Mouse (Mus musculus) intestine, postnatal 0 days (tissue): ENCODE measurements around the gene Def6. TPM values are rescaled to one million over a fixed set of nuclear protein-coding genes. Genes with fewer than 3 reads are reported as not detected.

Experiments
- ATAC-seq: fragments of 200-750 bp; cut with Nextera tagmentation; 2 replicates; pipeline ENCODE4 v1.8.0; 2017; ENCODE audit warnings: mild to moderate bottlenecking, moderate TSS enrichment, moderate library complexity
- H3K27ac ChIP-seq: fragments of 300-500 bp; sonication (generic); 2 replicates; pipeline ENCODE4 v1.5.1; 2014; ENCODE audit warnings: mild to moderate bottlenecking, low read depth, low read length, moderate library complexity
- H3K27me3 ChIP-seq: fragments of 300-500 bp; sonication (generic); replicated peaks from 2 replicates; pipeline ENCODE4 v1.6.1; 2014; ENCODE audit warnings: low read length, mixed read lengths; ENCODE audit not compliant: control insufficient read depth, insufficient read depth
- H3K36me3 ChIP-seq: fragments of 300-500 bp; sonication (generic); 2 replicates; pipeline ENCODE4 v1.6.1; 2014; ENCODE audit warnings: mild to moderate bottlenecking, moderate library complexity; ENCODE audit not compliant: control insufficient read depth, insufficient read depth
- H3K4me1 ChIP-seq: fragments of 300-500 bp; sonication (generic); replicated peaks from 2 replicates; pipeline ENCODE4 v1.6.1; 2014; ENCODE audit warnings: antibody characterized with exemption, low read length, mixed read lengths; ENCODE audit not compliant: control insufficient read depth, insufficient read depth
- H3K4me2 ChIP-seq: fragments of 300-500 bp; sonication (generic); replicated peaks from 2 replicates; pipeline ENCODE4 v1.6.1; 2014; ENCODE audit warnings: low read depth, mild to moderate bottlenecking, moderate library complexity
- H3K4me3 ChIP-seq: fragments of 300-500 bp; sonication (generic); 2 replicates; pipeline ENCODE4 v1.5.1; 2014; ENCODE audit warnings: low read depth, low read length
- H3K9ac ChIP-seq: fragments of 300-500 bp; sonication (generic); 2 replicates; pipeline ENCODE4 v1.6.1; 2014; ENCODE audit warnings: mild to moderate bottlenecking, low read depth, low read length
- H3K9me3 ChIP-seq: fragments of 300-500 bp; sonication (generic); 2 replicates; pipeline ENCODE4 v1.6.1; 2016; ENCODE audit warnings: mixed run types; ENCODE audit not compliant: control insufficient read depth
- CTCF ChIP-seq: sonication (generic); IDR thresholded peaks from 2 replicates; pipeline ENCODE4 v1.5.1; 2016; ENCODE audit warnings: low read depth, mild to moderate bottlenecking, control low read depth, antibody characterized with exemption, moderate library complexity
- WGBS: fragments of 180-500 bp; shearing (Covaris S2); extraction: QIAGEN DNeasy Blood & Tissue Kit; methylation state at CpG from one replicate; pipeline ENCODE4 v1.1.7; 2014; 5-methylcytosine and 5-hydroxymethylcytosine counted together
- polyA plus RNA-seq: library from polyadenylated mRNA; unstranded; fragments of >200 nt; fragmentation: Nextera tagmentation; extraction: Ambion mirVana; gene quantifications from 2 replicates; pipeline ENCODE4 v1.2.1, GENCODE M21; 2015

The Def6 gene
- polyA plus RNA-seq, 1 experiment from 2014 or later, result 1.7 TPM

DNA sequence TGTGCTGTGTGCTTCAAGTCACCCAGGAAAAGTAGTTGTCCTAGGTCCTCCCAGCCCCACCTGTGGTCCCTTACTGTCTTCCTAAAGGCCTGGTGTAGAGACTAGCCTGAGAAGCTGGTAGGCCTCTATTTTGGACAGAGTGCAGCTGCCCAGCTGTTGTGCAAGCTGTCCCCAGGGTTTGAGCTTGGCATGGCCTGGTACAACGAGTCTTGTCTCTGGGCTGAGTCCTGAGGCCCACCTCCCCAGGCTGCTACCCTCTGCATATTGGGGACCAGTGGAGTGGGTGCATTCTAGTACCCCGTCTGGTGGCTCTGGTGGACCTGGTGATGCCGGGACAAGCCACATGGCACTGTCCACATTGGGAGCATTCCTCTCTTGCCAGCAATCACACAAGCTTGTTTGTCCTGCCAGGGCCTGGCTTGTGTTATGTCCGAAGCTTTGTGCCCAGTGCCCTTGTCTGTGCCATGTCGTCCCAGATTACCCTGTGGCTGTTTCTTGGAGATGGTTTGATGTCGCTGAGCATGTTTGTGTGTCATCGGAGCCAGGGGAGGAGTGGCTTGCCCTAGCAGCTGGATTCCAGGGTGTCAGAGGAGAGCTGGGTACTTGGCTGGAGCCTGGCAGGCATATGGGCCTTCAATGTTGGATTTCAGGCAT, 28.5 kb downstream of the Def6 start:
- ATAC-seq, result no peak
- no peak overlapping the region for H3K4me2 ChIP-seq
- H3K27me3 ChIP-seq, result no peaks in the 10 kb centered on the region
- WGBS, result 75% methylated on average over 7 of the region's 7 CpGs
- peaks cover 13% of the 10 kb centered on the region for H3K36me3 ChIP-seq
- no peaks in the 10 kb centered on the region for H3K9me3 ChIP-seq
- no peak for TF ChIP-seq CTCF
- H3K27ac ChIP-seq, result no peak overlapping the region
- peaks cover 3% of the 10 kb centered on the region; the same call in 1 of the 2 replicates for H3K4me1 ChIP-seq
- no peak overlapping the region for H3K4me3 ChIP-seq
- H3K9ac ChIP-seq, result no peak overlapping the region

DNA sequence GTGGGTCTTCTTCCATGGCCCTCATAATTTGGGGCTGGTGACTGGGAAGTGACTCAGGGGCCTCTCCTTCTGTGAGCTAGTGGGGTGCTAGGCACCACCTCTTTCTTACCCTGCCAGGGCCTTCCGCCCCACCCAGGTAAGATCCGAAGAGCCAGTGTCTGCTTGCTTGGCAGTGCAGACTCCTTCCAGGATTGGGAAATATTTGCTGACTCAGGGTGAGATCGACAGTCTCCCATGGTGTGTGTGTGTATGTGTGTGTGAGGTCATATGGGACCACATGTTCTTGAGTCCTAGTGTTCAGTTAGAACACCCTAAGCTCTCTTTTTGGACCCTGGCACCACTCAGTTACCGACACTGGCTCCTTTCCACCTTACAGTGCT, 29.0 kb downstream of the Def6 start:
- 69% methylated on average over 4 of the region's 4 CpGs for WGBS
- ATAC-seq, result no peak
- no peak overlapping the region for H3K27ac ChIP-seq
- H3K4me1 ChIP-seq, result peaks cover 3% of the 10 kb centered on the region; the same call in 1 of the 2 replicates
- peaks cover 17% of the 10 kb centered on the region for H3K36me3 ChIP-seq
- H3K9ac ChIP-seq, result no peak overlapping the region
- TF ChIP-seq CTCF, result no peak
- no peaks in the 10 kb centered on the region for H3K9me3 ChIP-seq
- H3K4me3 ChIP-seq, result no peak overlapping the region
- no peaks in the 10 kb centered on the region for H3K27me3 ChIP-seq
- H3K4me2 ChIP-seq, result no peak overlapping the region

GRCm38 (mm10) chr17:28237362-28237761, 29.8 kb downstream of the Def6 start:
- 66% methylated on average over 5 of the region's 5 CpGs for WGBS
- no peaks in the 10 kb centered on the region for H3K27me3 ChIP-seq
- H3K9ac ChIP-seq, result no peak overlapping the region
- ATAC-seq, result no peak
- no peak overlapping the region for H3K4me2 ChIP-seq
- TF ChIP-seq CTCF, result no peak
- H3K36me3 ChIP-seq, result peaks cover 22% of the 10 kb centered on the region
- H3K9me3 ChIP-seq, result no peaks in the 10 kb centered on the region
- H3K27ac ChIP-seq, result no peak overlapping the region
- H3K4me1 ChIP-seq, result peaks cover 3% of the 10 kb centered on the region; the same call in 1 of the 2 replicates
- H3K4me3 ChIP-seq, result no peak overlapping the region

DNA sequence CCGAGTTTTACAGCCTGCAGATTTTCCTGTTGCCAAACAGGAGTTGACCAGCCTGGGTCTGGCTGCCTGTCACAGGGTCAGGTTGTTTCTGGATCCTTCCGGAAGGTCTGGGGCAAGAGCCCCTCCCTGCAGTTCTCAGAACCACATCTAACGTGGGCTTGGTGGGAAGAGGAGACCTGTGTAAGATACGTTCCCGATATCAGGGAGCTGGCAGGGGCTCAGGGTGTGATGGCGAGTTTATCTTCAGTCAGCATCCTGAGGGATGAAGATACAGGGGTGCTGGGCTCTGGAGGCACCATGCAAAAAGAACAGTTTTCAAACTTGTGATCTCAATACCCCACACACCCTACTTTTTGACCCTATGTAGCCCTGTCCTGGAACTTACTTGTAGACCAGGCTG, 30.3 kb downstream of the Def6 start:
- no peak for ATAC-seq
- Histone ChIP-seq H3K27ac (no peak overlapping the region), H3K36me3 (peaks cover 23% of the 10 kb centered on the region), H3K9ac (no peak overlapping the region), H3K9me3 (no peaks in the 10 kb centered on the region), H3K4me2 (no peak overlapping the region), H3K27me3 (no peaks in the 10 kb centered on the region), H3K4me3 (no peak overlapping the region), H3K4me1 (peaks cover 3% of the 10 kb centered on the region; the same call in 1 of the 2 replicates)
- TF ChIP-seq CTCF, result no peak
- WGBS, result 83% methylated on average over 6 of the region's 6 CpGs

GRCm38 (mm10) chr17:28240846-28241245, 33.3 kb downstream of the Def6 start:
- 93% methylated on average over 5 of the region's 5 CpGs for WGBS
- Histone ChIP-seq H3K4me2 (no peak overlapping the region), H3K9ac (no peak overlapping the region), H3K4me3 (no peak overlapping the region), H3K27ac (no peak overlapping the region), H3K36me3 (peaks cover 29% of the 10 kb centered on the region), H3K27me3 (no peaks in the 10 kb centered on the region), H3K4me1 (0 out of 2 replicates have a peak, but pooled peaks cover 7% of the 10 kb centered on the region), H3K9me3 (no peaks in the 10 kb centered on the region)
- no peak for TF ChIP-seq CTCF
- ATAC-seq, result no peak

- H3K36me3 ChIP-seq, result peaks cover 32% of the 10 kb centered on the region
Measured at GRCm38 (mm10) chr17:28242296-28242695, 34.7 kb downstream of the Def6 start.

More at GRCm38 (mm10) chr17:28242296-28242695, 34.7 kb downstream of the Def6 start:
- no peak overlapping the region for H3K4me3 ChIP-seq
- no peaks in the 10 kb centered on the region for H3K27me3 ChIP-seq
- WGBS, result 84% methylated on average over 6 of the region's 6 CpGs
- no peak for TF ChIP-seq CTCF
- no peaks in the 10 kb centered on the region for H3K9me3 ChIP-seq
- H3K9ac ChIP-seq, result no peak overlapping the region
- H3K27ac ChIP-seq, result no peak overlapping the region
- H3K4me1 ChIP-seq, result 0 out of 2 replicates have a peak, but pooled peaks cover 4% of the 10 kb centered on the region
- no peak for ATAC-seq
- H3K4me2 ChIP-seq, result no peak overlapping the region
